Mouse (Mus musculus) neural tube, postnatal 0 days (tissue): ENCODE data around the gene Zbtb40. TPM values are rescaled to one million over a fixed set of nuclear protein-coding genes. Genes with fewer than 3 reads are reported as not detected.

Source experiments
- polyA plus RNA-seq: library from polyadenylated mRNA; unstranded; fragments of >200 nt; fragmentation: Nextera tagmentation; extraction: Ambion mirVana; gene quantifications from 2 replicates; pipeline ENCODE4 v1.2.1, GENCODE M21; 2015

Gene Zbtb40
- polyA plus RNA-seq: 2.0 and 2.9 TPM in 2 replicates

DNA sequence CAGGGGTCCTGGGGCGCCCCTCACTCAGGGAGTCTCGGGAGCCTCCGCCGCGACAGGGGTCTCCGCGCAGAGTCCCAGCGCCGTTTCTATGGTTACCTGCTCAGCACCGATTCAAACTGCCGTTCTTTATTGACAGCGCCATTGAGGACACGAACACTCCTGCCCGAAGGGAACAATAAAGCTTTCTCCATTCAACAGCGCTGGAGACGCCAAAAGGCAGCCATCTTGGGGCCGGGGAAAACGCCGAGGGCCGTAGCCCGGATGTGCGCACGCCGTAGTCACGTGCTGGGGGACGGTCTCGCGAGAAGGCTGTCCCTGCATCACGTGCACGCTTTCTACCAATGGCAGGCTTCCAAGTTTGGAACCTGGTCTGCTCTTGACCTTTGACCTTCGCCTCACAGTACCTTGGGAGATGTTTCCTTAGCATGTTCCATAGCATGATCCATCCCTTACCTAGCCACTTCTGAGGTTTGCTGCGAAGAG, at the start of gene Zbtb40:
Gene Zbtb40 (minus strand): TSS at position 252 of the 483 bp plus-strand sequence.

DNA sequence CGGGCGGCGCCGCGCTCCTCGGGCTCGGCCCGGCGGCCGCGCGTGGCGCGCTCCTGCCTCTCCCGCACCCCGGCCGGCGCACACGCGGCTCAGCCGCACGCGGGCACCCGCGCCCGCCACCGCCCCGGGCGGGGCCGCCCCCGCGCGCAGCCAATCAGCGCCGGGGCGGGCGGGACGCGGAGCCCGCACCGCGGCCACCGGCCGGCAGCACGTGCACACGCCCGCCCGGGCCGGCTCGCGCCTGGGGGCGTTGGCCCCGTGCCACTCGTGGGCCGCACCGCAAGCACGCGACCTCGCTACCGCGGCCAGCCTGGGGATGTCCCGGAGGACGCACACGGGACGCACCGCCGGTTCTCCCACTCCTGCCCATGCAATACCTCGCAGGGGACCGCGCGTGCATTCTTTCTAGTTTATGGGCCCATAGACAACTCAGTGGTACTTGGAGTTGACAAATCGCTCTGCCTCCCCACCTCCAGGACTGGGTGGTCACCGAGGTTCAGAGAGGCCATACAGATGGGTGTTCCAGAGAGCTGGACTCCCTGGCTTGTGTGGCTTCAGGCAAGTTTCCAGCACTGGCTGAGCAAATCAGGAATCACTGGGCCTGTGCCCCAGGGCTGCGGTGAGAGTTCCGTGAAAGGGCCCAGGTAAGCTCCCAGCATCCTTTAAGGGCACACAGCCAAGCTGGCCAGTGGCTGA, 91.7 kb downstream of the Zbtb40 start, which contains the start of gene Epha8:
Gene Epha8 (minus strand): TSS at position 66 of the 696 bp plus-strand sequence.

Other genes with a start within 250 kb of the Zbtb40 start
- 12.0 and 14.3 TPM in 2 replicates for gene Ephb2, start 212.8 kb downstream of the Zbtb40 start, polyA plus RNA-seq
- 102 and 117 TPM in 2 replicates for gene C1qb, start 162.6 kb downstream of the Zbtb40 start, polyA plus RNA-seq
- gene C1qc, start 155.7 kb downstream of the Zbtb40 start, polyA plus RNA-seq: 63.6 and 74.7 TPM in 2 replicates
- 73.7 and 74.2 TPM in 2 replicates for gene C1qa, start 150.0 kb downstream of the Zbtb40 start, polyA plus RNA-seq
- 10.2 and 12.7 TPM in 2 replicates for gene Epha8, start 92.0 kb downstream of the Zbtb40 start, polyA plus RNA-seq
- gene Wnt4, start 228.7 kb upstream of the Zbtb40 start, polyA plus RNA-seq: 9.0 and 10.9 TPM in 2 replicates